Mouse (Mus musculus) spleen, adult 2 months (tissue): ENCODE measurements around the gene Slc13a5.

Experiments used
- CTCF ChIP-seq: fragments of 200-500 bp; IDR thresholded peaks from 2 replicates; pipeline ENCODE4 v1.5.1; 2011; ENCODE audit warnings: mild to moderate bottlenecking, inconsistent platforms; ENCODE audit not compliant: insufficient read depth, insufficient read length, insufficient replicate concordance; ENCODE audit errors: extremely low read depth
- POLR2A ChIP-seq: fragments of 200-500 bp; IDR thresholded peaks from 2 replicates; pipeline ENCODE4 v1.6.1; 2011; ENCODE audit warnings: low read depth, low read length, inconsistent platforms

DNA sequence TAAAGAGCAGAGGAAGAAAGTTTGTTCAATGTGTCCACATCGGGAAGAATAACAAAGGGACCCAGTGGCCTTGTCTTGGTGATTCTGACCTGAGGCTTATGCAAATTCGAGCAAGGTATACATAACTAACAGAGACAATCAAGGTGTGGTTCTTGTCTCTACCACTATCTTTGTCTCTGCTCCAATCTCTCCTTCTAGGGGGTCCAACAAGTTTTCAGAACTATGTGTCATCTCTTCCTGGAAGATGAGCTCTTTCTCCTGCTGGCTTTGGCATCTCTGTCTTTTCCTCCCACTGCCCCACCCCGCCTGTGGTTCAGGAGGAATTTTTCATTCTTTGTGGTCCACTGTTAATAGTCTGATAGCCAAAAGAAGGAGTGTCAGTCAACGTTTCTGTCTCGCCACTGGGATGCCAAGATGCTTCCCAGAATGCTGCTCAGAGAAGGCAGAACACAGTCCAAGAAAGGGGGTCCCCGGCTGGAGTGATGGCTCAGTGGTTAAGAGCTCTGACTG is 19.0 kb upstream of the Slc13a5 start:
- TF ChIP-seq CTCF (no peak), POLR2A (no peak)
